Mouse (Mus musculus) NIH3T3 (cell line): Measurements from ENCODE around the gene Ifnl3.
A peak's percentile ranks its signal among the peaks of the same experiment; 100 is the strongest.

Experiments
- DNase-seq: peaks from one replicate; pipeline ENCODE4 v3.0.0-alpha.2; 2012; ENCODE audit warnings: low read depth

Ifnl3 gene

GRCm38 (mm10) chr7:28547154-28547553, 24.5 kb downstream of the Ifnl3 start, which contains the start of gene Nccrp1:
Nccrp1 (minus strand) TSS chr7:28547254.
- DNase-seq, result no peak

- no peak for DNase-seq
Observed at GRCm38 (mm10) chr7:28547628-28548027, 25.0 kb downstream of the Ifnl3 start.

GRCm38 (mm10) chr7:28553076-28553475, 30.4 kb downstream of the Ifnl3 start:
- DNase-seq, result no peak

- DNase-seq, result no peak
Observed at GRCm38 (mm10) chr7:28555939-28556535, 33.4 kb downstream of the Ifnl3 start.

GRCm38 (mm10) chr7:28557069-28557468, 34.4 kb downstream of the Ifnl3 start:
- DNase-seq, result no peak

GRCm38 (mm10) chr7:28557708-28558107, 35.1 kb downstream of the Ifnl3 start:
- DNase-seq, result no peak

- peak; percentile 85 for DNase-seq
Observed at GRCm38 (mm10) chr7:28558486-28558885, 35.9 kb downstream of the Ifnl3 start.

GRCm38 (mm10) chr7:28560856-28561255, 38.2 kb downstream of the Ifnl3 start:
- DNase-seq, result no peak

- DNase-seq, result no peak
Observed at GRCm38 (mm10) chr7:28561967-28562366, 39.3 kb downstream of the Ifnl3 start.

- no peak for DNase-seq
Observed at GRCm38 (mm10) chr7:28562371-28562770, 39.7 kb downstream of the Ifnl3 start.

GRCm38 (mm10) chr7:28562951-28563350, 40.3 kb downstream of the Ifnl3 start:
- DNase-seq, result no peak

GRCm38 (mm10) chr7:28565407-28565806, 42.8 kb downstream of the Ifnl3 start:
- DNase-seq, result no peak

- no peak for DNase-seq
Observed at GRCm38 (mm10) chr7:28567539-28567938, 44.9 kb downstream of the Ifnl3 start.

GRCm38 (mm10) chr7:28568253-28568652, 45.6 kb downstream of the Ifnl3 start:
- peak; percentile 85 for DNase-seq

GRCm38 (mm10) chr7:28570291-28570981, 47.8 kb downstream of the Ifnl3 start:
- DNase-seq, result peak; percentile 14

GRCm38 (mm10) chr7:28570982-28571682, 48.5 kb downstream of the Ifnl3 start:
- DNase-seq, result peak; percentile 38

GRCm38 (mm10) chr7:28572689-28573088, 50.1 kb downstream of the Ifnl3 start:
- no peak for DNase-seq

GRCm38 (mm10) chr7:28573236-28573635, 50.6 kb downstream of the Ifnl3 start:
- no peak for DNase-seq
